Mouse (Mus musculus): ENCODE results near the gene Adgrl2. TPM values are rescaled to one million over a fixed set of nuclear protein-coding genes. Genes with fewer than 3 reads are reported as not detected.

The Adgrl2 gene
- polyA plus RNA-seq (2015; fragmentation: Nextera tagmentation; extraction: Ambion mirVana): 8.3 and 8.6 TPM in 2 replicates

- no peak for DNase-seq (ENCODE audit: low spot score)
These were observed at the start of gene Adgrl2 for GRCm38 (mm10) chr3:148990531-148991003. TSS of gene Adgrl2 (minus strand) at chr3:148990555.

- no peak for DNase-seq (ENCODE audit: low spot score)
These were observed 48.4 kb upstream of the Adgrl2 start for GRCm38 (mm10) chr3:149038771-149039170.

- no peak for DNase-seq (ENCODE audit: low spot score)
These were observed 29.6 kb upstream of the Adgrl2 start for GRCm38 (mm10) chr3:149019925-149020324.

- DNase-seq (ENCODE audit: low spot score): no peak
These were observed 19.0 kb upstream of the Adgrl2 start for GRCm38 (mm10) chr3:149009311-149009710.

- DNase-seq (ENCODE audit: low spot score): no peak
These were observed 18.3 kb upstream of the Adgrl2 start for GRCm38 (mm10) chr3:149008634-149009023.

- no peak for DNase-seq (ENCODE audit: low spot score)
These were observed 17.7 kb upstream of the Adgrl2 start for GRCm38 (mm10) chr3:149007860-149008633.

GRCm38 (mm10) chr3:149001364-149001763, 11.0 kb upstream of the Adgrl2 start:
- DNase-seq (ENCODE audit: low spot score): no peak

GRCm38 (mm10) chr3:148998661-148999060, 8.3 kb upstream of the Adgrl2 start:
- no peak for DNase-seq (ENCODE audit: low spot score)

GRCm38 (mm10) chr3:148991056-148991455, 701 bp upstream of the Adgrl2 start:
- DNase-seq (ENCODE audit: low spot score): no peak

GRCm38 (mm10) chr3:148989818-148990530, 381 bp downstream of the Adgrl2 start:
- peak; percentile 66 for DNase-seq (ENCODE audit: low spot score)

- DNase-seq (ENCODE audit: low spot score): peak; percentile 61
These were observed 1.1 kb downstream of the Adgrl2 start for GRCm38 (mm10) chr3:148988996-148989817.

- DNase-seq (ENCODE audit: low spot score): no peak
These were observed 1.9 kb downstream of the Adgrl2 start for GRCm38 (mm10) chr3:148988293-148988995.

- peak; percentile 39 for DNase-seq (ENCODE audit: low spot score)
These were observed 2.6 kb downstream of the Adgrl2 start for GRCm38 (mm10) chr3:148987591-148988292.

- no peak for DNase-seq (ENCODE audit: low spot score)
These were observed 3.3 kb downstream of the Adgrl2 start for GRCm38 (mm10) chr3:148986894-148987590.

GRCm38 (mm10) chr3:148986296-148986893, 4.0 kb downstream of the Adgrl2 start:
- DNase-seq (ENCODE audit: low spot score): no peak

- DNase-seq (ENCODE audit: low spot score): no peak
These were observed 6.0 kb downstream of the Adgrl2 start for GRCm38 (mm10) chr3:148984326-148984725.

- no peak for DNase-seq (ENCODE audit: low spot score)
These were observed 8.0 kb downstream of the Adgrl2 start for GRCm38 (mm10) chr3:148982370-148982769.

- no peak for DNase-seq (ENCODE audit: low spot score)
These were observed 8.6 kb downstream of the Adgrl2 start for GRCm38 (mm10) chr3:148981776-148982175.

GRCm38 (mm10) chr3:148978541-148978940, 11.8 kb downstream of the Adgrl2 start:
- peak; percentile 32 for DNase-seq (ENCODE audit: low spot score)
